Mouse (Mus musculus): ENCODE measurements around the gene Ccdc124. TPM values are rescaled to one million over a fixed set of nuclear protein-coding genes. Genes with fewer than 3 reads are reported as not detected.

Gene Ccdc124
- polyA plus RNA-seq, 1 experiment from 2014 or later = 70.9 TPM

DNA sequence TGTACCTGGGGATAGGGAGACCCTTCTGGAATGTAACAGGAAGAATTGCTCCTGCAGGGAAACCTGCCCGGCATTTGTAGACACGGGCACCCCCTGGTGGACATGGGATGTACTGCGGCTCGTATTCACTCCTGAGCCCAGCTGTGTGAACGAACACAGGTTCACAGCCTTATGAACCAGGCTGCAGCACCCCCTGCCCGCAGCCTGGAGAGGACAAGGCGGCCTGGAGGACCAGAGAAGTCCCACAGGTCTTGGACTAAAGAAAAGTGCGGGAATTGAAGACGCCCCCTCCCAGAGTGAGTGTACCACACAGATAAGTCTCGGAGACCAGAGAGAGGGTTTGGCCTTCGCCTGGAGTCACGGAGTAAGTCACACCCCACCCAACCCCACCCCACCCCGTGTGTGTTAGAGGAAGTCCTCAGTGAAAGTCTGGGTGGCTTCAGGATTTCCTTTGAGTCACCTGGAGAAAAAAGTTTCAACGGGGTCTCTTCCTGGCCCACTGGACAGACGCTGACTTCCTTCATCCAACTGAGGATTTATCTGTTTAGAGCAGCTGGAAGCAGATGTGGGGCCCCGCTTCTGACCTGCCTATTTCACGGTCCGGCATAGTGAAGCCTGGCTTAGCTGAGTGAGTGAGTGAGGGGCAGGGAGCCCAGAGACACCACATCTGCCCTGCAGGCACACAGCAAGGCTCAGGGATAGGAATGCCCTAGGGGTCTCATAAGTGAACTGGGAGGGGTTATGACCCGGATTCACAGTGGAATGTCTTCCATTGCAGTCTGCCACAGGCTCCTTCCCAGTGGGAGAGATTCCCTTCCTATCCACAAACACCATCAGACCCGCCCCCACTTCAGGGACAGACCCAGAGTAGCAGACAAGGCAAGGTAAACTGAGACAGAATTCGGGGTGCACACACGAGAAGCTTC lies 32.3 kb downstream of the Ccdc124 start:
- Histone ChIP-seq H3K4me2 (peak overlapping the region; percentile 85), H3K4me1 (replicated peaks) (peaks cover 84% of the 10 kb centered on the region), H3K36me3 (peaks cover 10% of the 10 kb centered on the region), H3K27me3 (peaks cover 4% of the 10 kb centered on the region; the same call in 1 of the 2 replicates), H3K27ac (peak overlapping the region; percentile 99), H3K9me3 (replicated peaks) (no peaks in the 10 kb centered on the region), H3K4me3 (replicated peaks) (peak overlapping the region; percentile 66), H3K9ac (peak overlapping the region; percentile 89)
- DNase-seq = peak; percentile 84
- 13% methylated on average over 22 of the region's 22 CpGs for WGBS (ENCODE audit: insufficient replicate concordance)
- peak; percentile 48 for ATAC-seq (ENCODE audit: low read depth)

DNA sequence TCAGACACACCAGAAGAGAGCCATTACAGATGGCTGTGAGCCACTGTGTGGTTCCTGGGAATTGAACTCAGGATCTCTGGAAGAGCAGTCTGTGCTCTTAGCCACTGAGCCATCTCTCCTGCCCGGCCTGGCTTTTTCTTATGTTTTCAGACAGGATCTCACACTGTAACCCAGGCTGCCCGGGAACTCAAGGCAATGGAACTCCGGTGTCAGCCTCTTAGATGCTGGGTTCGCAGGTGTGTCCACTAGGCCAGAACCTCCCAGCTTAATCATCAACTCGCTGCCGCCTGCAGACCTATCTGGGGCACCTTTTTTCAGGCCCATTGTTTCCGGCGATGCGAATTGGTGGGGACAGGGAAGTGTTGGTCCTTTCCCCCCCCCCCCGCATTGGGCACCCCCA lies 33.1 kb downstream of the Ccdc124 start:
- no peak for DNase-seq
- peak overlapping the region; percentile 85 for H3K4me2 ChIP-seq
- H3K9me3 ChIP-seq (replicated peaks) = no peaks in the 10 kb centered on the region
- peak overlapping the region; percentile 89 for H3K9ac ChIP-seq
- H3K27me3 ChIP-seq = no peaks in the 10 kb centered on the region
- ATAC-seq (ENCODE audit: low read depth) = no peak
- WGBS (ENCODE audit: insufficient replicate concordance) = 38% methylated on average over 10 of the region's 10 CpGs
- H3K4me3 ChIP-seq (replicated peaks) = peak overlapping the region; percentile 66
- H3K4me1 ChIP-seq (replicated peaks) = peaks cover 85% of the 10 kb centered on the region
- H3K36me3 ChIP-seq = peaks cover 18% of the 10 kb centered on the region
- H3K27ac ChIP-seq = peak overlapping the region; percentile 99

DNA sequence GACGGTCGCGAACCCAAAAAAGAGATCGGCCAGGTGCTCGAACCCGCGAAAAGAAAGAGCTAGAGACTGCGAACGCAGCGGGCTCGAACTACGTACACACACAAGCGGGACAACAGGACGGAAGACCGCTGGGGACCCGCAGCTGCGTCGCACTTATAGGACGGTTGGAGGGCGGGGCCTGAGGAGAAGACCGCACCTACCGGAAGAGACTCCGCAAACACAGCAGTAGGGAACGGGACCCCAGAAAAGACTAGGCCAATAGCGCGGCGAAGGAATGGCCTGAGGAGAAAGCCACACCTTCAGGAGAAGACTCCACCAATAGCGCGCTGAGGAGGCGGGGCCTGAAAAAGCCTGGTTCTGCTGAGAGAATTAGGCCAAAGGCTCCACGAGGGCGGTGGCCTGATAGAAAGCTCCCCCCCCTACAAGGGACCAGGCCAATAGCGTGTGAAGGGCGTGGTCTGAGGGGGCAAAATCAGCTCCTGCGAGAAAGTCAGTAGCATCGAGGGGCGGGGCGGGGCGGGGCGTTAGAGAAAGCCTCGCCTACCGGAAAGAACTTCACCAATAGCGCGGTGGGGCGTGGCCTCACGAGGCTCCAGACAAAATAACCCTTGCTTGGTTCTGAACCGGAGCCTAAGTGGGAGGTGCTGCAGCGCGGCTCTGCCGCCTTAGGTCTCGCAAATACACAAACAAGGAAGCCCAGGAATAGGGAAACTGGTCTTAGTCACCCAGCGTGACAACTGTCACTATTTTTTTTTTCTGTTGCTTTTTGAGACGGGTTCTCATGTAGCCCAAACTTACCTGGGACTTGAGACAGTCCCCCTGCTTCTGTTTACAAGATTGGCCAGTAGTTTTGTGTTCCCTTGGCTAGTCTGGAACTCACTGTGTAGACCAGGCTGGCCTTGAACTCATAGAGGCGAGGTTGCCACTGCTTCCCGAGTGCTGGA lies 34.1 kb downstream of the Ccdc124 start, which contains the start of gene Arrdc2:
TSS of gene Arrdc2 (minus strand) at position 313 of the 944 bp plus-strand sequence.
- peak; percentile 100 for DNase-seq

DNA sequence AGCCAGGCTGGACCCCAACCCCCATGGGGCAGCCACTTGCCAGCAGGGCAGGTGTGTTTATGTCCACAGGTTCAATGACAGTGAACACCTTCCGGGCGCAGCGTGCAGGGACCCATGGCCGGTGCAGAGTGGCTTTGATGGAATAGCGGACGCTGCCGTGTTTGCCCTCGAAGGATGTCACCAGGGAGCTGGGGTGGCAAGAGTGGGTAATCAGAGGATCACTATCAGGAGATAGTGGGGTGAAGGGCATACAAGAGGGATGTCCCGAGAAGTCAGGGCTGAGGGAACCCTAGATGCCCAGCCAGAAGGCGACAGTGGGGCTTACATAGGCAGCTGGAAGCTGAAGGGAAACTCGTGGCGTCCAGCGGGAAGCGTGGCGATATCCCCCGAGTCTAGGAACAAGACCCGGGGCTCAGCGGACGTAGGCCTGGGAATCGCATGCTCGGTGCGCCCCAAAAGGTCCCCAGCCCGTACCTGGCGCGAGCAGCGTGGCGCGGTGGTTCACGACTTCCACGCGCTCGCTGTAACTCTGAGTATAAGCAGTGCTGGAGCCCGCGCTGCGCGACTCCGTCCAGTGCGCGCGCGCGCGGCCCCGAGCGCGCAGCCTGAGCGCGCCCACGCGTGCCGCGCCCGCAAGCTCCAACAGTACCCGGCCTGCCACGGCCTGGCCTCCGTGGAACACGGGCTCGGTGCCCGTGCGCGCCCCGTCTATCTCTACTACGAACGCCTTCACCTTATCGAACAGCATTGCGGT lies 34.9 kb downstream of the Ccdc124 start:
- no peak for DNase-seq

More for the DNA sequence above, 34.1 kb downstream of the Ccdc124 start, which contains the start of gene Arrdc2:
- H3K27me3 ChIP-seq = no peaks in the 10 kb centered on the region
- peaks cover 86% of the 10 kb centered on the region for H3K4me1 ChIP-seq (replicated peaks)
- peak within 1 kb of the TSS; percentile 95 for H3K9ac ChIP-seq
- peak within 1 kb of the TSS; percentile 89 for H3K4me3 ChIP-seq (replicated peaks)
- H3K9me3 ChIP-seq (replicated peaks) = no peaks in the 10 kb centered on the region
- peaks cover 28% of the 10 kb centered on the region for H3K36me3 ChIP-seq
- ATAC-seq (ENCODE audit: low read depth) = peak; percentile 86
- peak within 1 kb of the TSS; percentile 92 for H3K4me2 ChIP-seq
- peak within 1 kb of the TSS; percentile 99 for H3K27ac ChIP-seq
- 1% methylated on average over 55 of the region's 55 CpGs for WGBS (ENCODE audit: insufficient replicate concordance)

DNA sequence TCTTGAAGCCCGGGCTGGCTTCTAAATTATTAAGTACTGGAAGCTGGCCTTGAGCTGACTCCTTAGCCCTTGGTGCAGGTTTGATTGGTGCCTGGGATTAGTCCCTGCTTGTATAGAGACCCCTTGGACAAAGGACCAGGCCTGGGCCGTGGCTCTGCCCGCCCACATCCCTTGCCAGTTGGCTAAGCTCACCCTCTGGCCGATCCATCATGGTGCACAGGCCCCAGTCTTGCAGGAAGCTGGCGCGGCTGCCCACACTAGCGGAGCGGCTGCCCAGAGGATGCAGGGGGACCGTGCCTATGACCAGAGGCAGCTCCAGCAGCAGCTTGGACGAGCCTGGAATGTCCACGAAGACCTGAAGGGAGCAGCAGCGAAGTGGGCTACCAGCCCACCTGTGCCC lies 37.1 kb downstream of the Ccdc124 start:
- Histone ChIP-seq H3K27me3 (no peaks in the 10 kb centered on the region), H3K4me2 (peak overlapping the region; percentile 92), H3K4me3 (replicated peaks) (peak overlapping the region; percentile 89), H3K9ac (peak overlapping the region; percentile 95), H3K36me3 (peaks cover 35% of the 10 kb centered on the region), H3K4me1 (replicated peaks) (peaks cover 88% of the 10 kb centered on the region), H3K27ac (peak overlapping the region; percentile 99), H3K9me3 (replicated peaks) (no peaks in the 10 kb centered on the region)
- whole genome bisulfite sequencing (ENCODE audit: insufficient replicate concordance) = 86% methylated on average over 12 of the region's 12 CpGs
- no peak for ATAC-seq (ENCODE audit: low read depth)
- no peak for DNase-seq

More for the DNA sequence above, 34.9 kb downstream of the Ccdc124 start:
- Histone ChIP-seq H3K4me2 (peak overlapping the region; percentile 92), H3K9ac (peak overlapping the region; percentile 95), H3K4me1 (replicated peaks) (peaks cover 87% of the 10 kb centered on the region), H3K36me3 (peaks cover 35% of the 10 kb centered on the region), H3K27ac (peak overlapping the region; percentile 99), H3K9me3 (replicated peaks) (no peaks in the 10 kb centered on the region), H3K27me3 (no peaks in the 10 kb centered on the region), H3K4me3 (replicated peaks) (peak overlapping the region; percentile 89)
- WGBS (ENCODE audit: insufficient replicate concordance) = 2% methylated on average over 66 of the region's 66 CpGs
- ATAC-seq (ENCODE audit: low read depth) = peak; percentile 15

DNA sequence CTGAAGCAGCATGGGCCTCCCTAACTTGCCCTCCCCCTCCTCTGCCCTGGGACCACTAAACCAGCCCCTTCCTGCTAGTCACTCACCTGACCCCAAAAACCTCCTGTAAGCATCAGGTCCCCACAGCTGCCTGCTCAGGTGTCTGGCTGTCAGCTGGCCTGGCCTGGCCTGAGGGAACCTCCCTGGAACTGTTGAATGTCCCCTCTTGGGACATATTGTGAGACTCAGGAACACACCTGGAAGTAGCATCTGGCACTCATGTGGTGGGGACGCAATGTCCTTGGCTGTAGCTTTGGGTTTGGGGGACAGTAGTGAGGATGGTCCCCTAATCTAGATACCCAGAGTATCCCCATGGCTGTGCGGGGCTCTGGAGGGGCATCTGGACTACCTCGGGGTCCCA lies 39.7 kb downstream of the Ccdc124 start:
- Histone ChIP-seq H3K4me3 (replicated peaks) (no peak overlapping the region), H3K36me3 (peaks cover 35% of the 10 kb centered on the region), H3K9ac (peak overlapping the region; percentile 95; the same call in 1 of the 2 replicates), H3K9me3 (replicated peaks) (no peaks in the 10 kb centered on the region), H3K4me1 (replicated peaks) (peaks cover 74% of the 10 kb centered on the region), H3K4me2 (no peak overlapping the region), H3K27me3 (no peaks in the 10 kb centered on the region), H3K27ac (peak overlapping the region; percentile 99)
- no peak for ATAC-seq (ENCODE audit: low read depth)
- no peak for DNase-seq
- 86% methylated on average over 3 of the region's 3 CpGs for WGBS (ENCODE audit: insufficient replicate concordance)

DNA sequence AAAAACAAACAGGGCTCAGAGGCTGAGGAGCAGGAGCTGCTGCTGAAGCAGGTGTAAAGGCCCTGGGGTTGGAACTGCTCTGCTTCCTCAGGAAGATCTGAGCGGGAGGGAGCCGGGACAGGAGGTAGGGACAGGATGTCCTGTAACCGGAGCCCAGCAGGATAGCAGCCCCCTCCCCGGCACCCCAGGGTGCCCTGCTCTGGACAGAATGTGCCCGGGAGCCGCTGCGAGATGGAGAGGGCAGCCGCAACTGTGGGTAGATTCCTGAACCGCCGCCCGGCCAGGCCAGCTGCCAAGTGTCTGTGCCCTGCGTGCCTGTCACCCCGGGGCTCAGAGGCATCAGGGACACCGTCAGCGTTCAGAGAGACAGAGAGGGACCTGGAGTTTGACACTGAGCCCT lies 40.2 kb downstream of the Ccdc124 start:
- WGBS (ENCODE audit: insufficient replicate concordance) = 62% methylated on average over 15 of the region's 15 CpGs
- Histone ChIP-seq H3K27ac (peak overlapping the region; percentile 99), H3K4me2 (0 out of 2 replicates have a peak overlapping the region, but pooled peaks have one; percentile 6), H3K36me3 (peaks cover 35% of the 10 kb centered on the region), H3K27me3 (no peaks in the 10 kb centered on the region), H3K4me1 (replicated peaks) (peaks cover 70% of the 10 kb centered on the region), H3K9ac (peak overlapping the region; percentile 36; the same call in 1 of the 2 replicates), H3K9me3 (replicated peaks) (no peaks in the 10 kb centered on the region), H3K4me3 (replicated peaks) (no peak overlapping the region)
- ATAC-seq (ENCODE audit: low read depth) = no peak
- no peak for DNase-seq

DNA sequence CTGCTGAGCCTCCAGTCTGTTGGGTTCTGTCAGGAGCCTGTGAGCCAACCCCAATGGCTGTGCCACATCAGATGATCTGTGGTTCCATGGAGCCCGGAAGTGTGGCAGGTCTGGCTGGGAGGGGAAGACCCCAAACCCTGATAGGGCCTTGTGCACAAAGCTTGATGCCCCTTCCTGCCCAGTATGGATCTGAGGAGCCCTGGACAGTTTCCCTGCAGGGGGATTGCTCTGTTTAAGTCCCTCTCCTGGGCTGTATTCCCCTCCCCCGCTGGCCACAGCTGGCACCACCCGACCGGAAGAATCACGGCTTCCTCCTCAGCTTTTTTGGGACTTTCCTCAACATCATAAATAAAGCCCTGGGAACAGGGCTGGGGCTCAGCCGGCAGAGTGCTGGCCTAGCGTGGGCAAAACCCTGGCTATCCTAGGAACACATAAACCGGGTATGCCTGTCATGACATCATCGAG lies 40.7 kb downstream of the Ccdc124 start:
- ATAC-seq (ENCODE audit: low read depth) (no peak), DNase-seq (no peak)
- Histone ChIP-seq H3K9me3 (replicated peaks) (no peaks in the 10 kb centered on the region), H3K4me1 (replicated peaks) (peaks cover 65% of the 10 kb centered on the region), H3K4me3 (replicated peaks) (no peak overlapping the region), H3K9ac (peak overlapping the region; percentile 36; the same call in 1 of the 2 replicates), H3K27me3 (no peaks in the 10 kb centered on the region), H3K27ac (peak overlapping the region; percentile 99), H3K4me2 (0 out of 2 replicates have a peak overlapping the region, but pooled peaks have one; percentile 6), H3K36me3 (peaks cover 35% of the 10 kb centered on the region)
- 37% methylated on average over 9 of the region's 9 CpGs for WGBS (ENCODE audit: insufficient replicate concordance)

DNA sequence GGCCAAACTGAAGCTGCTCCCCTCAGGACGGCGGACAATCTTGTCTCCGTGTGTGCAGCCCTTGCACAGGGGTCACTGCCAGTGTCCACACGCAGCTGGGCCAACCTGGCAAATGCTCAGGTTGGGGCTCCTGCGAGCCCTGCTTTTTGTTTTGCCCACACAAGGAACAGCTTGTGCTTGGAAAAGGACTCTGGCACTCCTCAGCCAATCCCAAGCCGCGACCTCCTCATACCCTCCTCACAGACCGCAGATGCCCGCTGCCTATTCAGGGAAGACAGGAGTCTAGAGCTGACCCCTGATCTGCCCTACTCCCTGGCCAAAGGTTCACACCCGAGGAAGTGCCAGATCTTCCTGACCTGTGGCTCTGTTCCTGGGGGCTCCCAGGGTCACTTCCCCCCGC lies 41.4 kb downstream of the Ccdc124 start:
- H3K9me3 ChIP-seq (replicated peaks) = no peaks in the 10 kb centered on the region
- peaks cover 34% of the 10 kb centered on the region for H3K36me3 ChIP-seq
- H3K27me3 ChIP-seq = no peaks in the 10 kb centered on the region
- no peak for DNase-seq
- H3K27ac ChIP-seq = peak overlapping the region; percentile 99; the same call in 1 of the 2 replicates
- no peak overlapping the region for H3K4me2 ChIP-seq
- H3K4me3 ChIP-seq (replicated peaks) = no peak overlapping the region
- peaks cover 58% of the 10 kb centered on the region for H3K4me1 ChIP-seq (replicated peaks)
- no peak overlapping the region for H3K9ac ChIP-seq
- ATAC-seq (ENCODE audit: low read depth) = no peak
- 81% methylated on average over 11 of the region's 11 CpGs for whole genome bisulfite sequencing (ENCODE audit: insufficient replicate concordance)

DNA sequence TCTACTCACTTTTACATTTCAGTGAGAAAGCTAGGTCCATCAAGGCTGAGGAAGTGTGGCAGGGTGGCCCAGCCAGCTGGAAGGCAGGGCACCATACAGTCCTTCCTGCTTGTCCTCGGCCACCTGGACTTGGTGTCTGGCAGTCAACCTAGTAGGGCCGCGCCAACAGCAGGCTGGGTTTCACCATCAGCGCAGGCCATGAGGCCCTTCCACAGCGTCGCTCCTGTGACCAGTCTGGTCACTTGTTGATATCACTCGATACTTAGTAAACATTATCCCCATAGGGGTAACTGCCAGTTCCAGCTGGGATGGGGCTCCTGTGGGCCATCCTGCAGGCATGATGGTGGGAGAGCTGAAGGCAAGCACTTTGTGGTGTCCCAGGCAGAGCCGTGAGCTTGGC lies 42.2 kb downstream of the Ccdc124 start:
- no peak overlapping the region for H3K9ac ChIP-seq
- H3K4me2 ChIP-seq = no peak overlapping the region
- peaks cover 26% of the 10 kb centered on the region for H3K36me3 ChIP-seq
- no peak overlapping the region for H3K4me3 ChIP-seq (replicated peaks)
- no peaks in the 10 kb centered on the region for H3K27me3 ChIP-seq
- 82% methylated on average over 8 of the region's 8 CpGs for WGBS (ENCODE audit: insufficient replicate concordance)
- DNase-seq (no peak), ATAC-seq (ENCODE audit: low read depth) (no peak)
- peaks cover 50% of the 10 kb centered on the region for H3K4me1 ChIP-seq (replicated peaks)
- no peaks in the 10 kb centered on the region for H3K9me3 ChIP-seq (replicated peaks)
- no peak overlapping the region for H3K27ac ChIP-seq
